ENCODE assay signal across 21 mouse cellular contexts in genomic region chr14:99778957-99779356, GRCm38 (mm10).
"Had no signal": no experiment of that assay in that cellular context is flagged by ENCODE, and none has a peak within 500 bp of the region (broad histone marks: within the 10 kb centered on the region; RNA-seq: fewer than 3 reads in every experiment).

No protein-coding gene starts in this region.

- H3K9ac ChIP-seq: heart, embryonic 12.5 days; hindbrain, embryonic 12.5 days; hindbrain, embryonic 14.5 days; limb, embryonic 13.5 days; limb, embryonic 15.5 days; liver, embryonic 12.5 days; liver, embryonic 14.5 days had no signal

- H3K4me1 ChIP-seq: hindbrain, embryonic 10.5 days; hindbrain, embryonic 12.5 days; limb, embryonic 13.5 days; limb, embryonic 15.5 days; liver, embryonic 12.5 days had no signal

- H3K27ac ChIP-seq: gastrocnemius, adult 2 months; heart, embryonic 10.5 days; hindbrain, embryonic 10.5 days; hindbrain, embryonic 12.5 days; hindbrain, embryonic 14.5 days; limb, embryonic 13.5 days; limb, embryonic 15.5 days; liver, embryonic 12.5 days; liver, embryonic 14.5 days had no signal

- H3K36me3 ChIP-seq: heart, embryonic 10.5 days; heart, embryonic 12.5 days; hindbrain, embryonic 10.5 days; hindbrain, embryonic 12.5 days; limb, embryonic 13.5 days; limb, embryonic 15.5 days; liver, embryonic 12.5 days had no signal

- DNase-seq: gastrocnemius, adult 2 months; gastrocnemius, postnatal 10 days; gastrocnemius, postnatal 25 days; heart, postnatal 4 days; kidney, adult 18-20 months; kidney, adult 8-10 months; kidney, postnatal 36 days; layer of hippocampus, adult 9-11 months; layer of hippocampus, postnatal 36 days; left cerebral cortex, postnatal 4 days had no signal

- H3K9me3 ChIP-seq: heart, embryonic 10.5 days; heart, embryonic 12.5 days; hindbrain, embryonic 10.5 days; hindbrain, embryonic 12.5 days; limb, embryonic 13.5 days; limb, embryonic 15.5 days; liver, embryonic 12.5 days had no signal

- H3K4me2 ChIP-seq: heart, embryonic 12.5 days; hindbrain, embryonic 12.5 days; hindbrain, embryonic 14.5 days; limb, embryonic 13.5 days; limb, embryonic 15.5 days; liver, embryonic 12.5 days had no signal

- ATAC-seq: hindbrain, embryonic 16.5 days; inflammation-experienced regulatory T-cells, adult 6 months; liver, embryonic 12.5 days had no signal

- H3K4me3 ChIP-seq: gastrocnemius, adult 2 months; heart, embryonic 10.5 days; heart, embryonic 12.5 days; hindbrain, embryonic 10.5 days; hindbrain, embryonic 12.5 days; limb, embryonic 13.5 days; limb, embryonic 15.5 days; liver, embryonic 12.5 days had no signal

- H3K27me3 ChIP-seq: heart, embryonic 12.5 days; hindbrain, embryonic 12.5 days; limb, embryonic 13.5 days; limb, embryonic 15.5 days; liver, embryonic 12.5 days had no signal
